Mouse (Mus musculus) heart, adult 8-10 months (tissue): ENCODE measurements at regions not wholly inside any gene's neighbourhood (a gene's known extent, or its start where the extent isn't known, plus 50 kb on each side); places are given as distances from the start of the nearest gene placed in this dataset.
"Not testable (repeated sequence)": the region's sequence is repeated elsewhere in the genome, so short reads cannot be mapped to it uniquely, and the experiment has no call there.

Experiments used
- DNase-seq: peaks from one replicate; pipeline ENCODE4 v3.0.0; 2022; ENCODE audit warnings: low spot score

DNA sequence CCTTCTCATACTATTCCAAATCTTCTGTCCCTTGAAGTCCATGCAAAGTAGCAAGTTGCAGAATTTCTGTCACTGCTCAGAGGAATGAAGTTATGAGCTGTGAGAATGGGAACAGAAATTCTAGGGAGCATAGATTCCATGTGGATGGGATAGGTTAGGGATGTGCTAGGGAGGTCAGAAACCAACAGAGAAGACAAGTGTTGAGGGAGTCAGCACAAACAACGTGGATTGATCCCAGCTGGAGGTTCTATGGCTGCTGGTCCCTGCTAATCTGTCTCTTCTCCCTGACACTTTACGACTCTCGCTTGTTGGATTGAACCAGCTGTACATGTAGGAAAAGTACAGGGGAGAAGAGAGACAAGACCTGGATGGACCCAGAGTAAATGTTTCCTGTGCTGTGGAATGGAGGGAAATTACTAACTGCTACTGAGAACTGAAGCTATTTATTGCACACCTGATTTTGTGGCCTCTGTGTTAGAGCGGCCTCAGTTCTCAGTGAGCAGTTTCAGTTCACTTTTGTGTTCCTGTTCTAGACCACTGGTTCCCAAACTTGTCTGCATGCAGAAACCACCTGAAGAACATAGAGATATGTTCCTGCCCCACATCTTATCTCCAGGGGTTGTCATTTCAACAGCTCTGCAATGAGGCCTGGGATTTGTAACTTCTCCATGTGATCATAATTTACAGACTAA, 151.0 kb downstream of the Ube2e3 start:
- DNase-seq, result no peak

DNA sequence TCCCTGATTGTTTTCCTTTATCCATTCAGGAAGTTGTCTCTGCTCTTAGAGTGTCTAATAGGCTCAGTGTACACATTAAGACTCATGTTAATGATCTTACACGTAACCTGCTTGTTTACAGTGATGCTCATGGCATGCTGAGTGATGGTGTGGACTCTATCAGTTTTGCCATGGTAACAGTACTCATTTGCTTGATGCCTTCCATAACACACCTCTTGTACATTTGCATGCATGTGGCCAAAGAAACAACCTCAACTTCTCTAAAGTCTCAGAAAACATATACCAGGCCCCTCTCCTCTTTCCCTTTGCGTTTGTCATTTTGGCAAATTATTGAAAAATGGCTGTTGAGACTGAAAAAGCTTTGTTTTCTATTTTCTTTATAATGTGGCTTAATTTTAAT, 155.0 kb downstream of the Ube2e3 start:
- DNase-seq, result no peak

DNA sequence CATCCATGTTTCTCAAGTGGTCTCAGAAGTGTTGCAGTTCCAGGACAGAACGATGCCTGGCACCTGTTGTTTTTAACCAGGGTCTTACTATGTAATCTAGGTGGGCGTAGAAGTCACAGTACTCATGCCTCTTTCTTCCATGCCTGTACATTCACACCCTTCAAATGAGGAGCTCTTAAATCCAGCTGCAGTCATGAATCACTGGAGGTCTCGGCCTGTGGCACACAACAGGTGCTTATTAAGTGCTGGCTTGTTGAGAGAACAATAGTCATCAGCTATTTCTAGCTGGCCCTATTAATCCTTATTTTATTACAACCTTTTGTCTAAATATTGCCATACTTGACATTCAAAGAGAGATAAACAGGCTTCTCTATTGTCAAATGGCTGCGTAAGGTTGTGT, 157.8 kb downstream of the Ube2e3 start:
- DNase-seq, result no peak

DNA sequence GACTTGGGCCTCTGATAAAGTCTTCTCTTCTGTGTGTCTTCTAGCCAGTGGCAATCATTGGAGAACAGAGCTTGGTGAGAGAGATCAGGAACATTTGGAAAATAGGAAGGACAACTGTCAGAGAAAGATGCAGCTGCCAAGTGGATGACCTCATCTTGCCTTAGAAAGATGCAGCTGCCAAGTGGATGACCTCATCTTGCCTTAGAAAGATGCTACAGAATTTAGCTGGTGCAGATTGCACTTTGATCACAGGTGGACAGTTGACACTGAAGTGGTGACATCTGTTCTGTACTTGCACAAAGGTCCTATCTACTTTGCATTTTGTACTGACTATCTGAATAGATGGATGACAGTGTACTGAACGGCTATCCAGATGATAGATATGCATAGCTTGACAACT, 163.1 kb downstream of the Ube2e3 start:
- DNase-seq, result no peak

DNA sequence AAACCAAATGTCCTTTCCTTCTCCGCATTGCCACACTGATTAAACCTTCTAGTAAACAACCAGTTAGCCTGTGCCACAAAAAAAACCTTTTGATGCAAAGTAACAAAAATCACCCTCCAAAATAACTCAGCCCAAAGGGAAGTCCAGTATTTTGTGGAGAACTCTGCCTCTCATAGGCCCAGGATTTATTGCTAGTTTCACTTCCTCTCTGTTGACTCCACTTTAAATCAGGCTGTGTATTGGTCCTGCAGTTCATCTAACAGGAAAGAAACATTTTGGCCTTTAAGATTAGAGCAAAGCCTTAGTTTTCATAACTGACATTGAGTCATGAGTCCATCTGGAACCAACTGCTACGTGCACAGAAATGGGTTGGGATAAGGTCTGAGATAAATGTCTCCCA, 168.4 kb downstream of the Ube2e3 start:
- peak; percentile 3 for DNase-seq

DNA sequence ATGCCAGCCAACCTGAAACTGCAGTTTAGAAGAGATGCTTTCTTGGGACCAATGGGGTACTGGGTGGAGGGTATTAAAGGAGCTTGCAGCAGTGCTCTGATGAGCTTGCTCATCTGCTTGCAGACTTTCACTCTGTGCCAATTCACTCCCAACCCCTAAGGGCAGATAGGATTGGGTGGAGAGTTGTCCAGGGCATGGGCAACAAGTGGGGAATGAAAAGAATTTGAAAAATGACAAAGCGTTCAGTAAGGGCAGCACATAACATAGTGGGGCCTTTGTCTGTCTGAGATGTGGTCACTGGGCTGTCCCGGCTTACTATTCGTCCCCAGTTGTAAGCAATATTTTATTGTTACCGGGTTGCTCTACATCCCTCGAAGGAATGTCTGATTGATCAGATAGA, 170.7 kb downstream of the Ube2e3 start:
- no peak for DNase-seq

DNA sequence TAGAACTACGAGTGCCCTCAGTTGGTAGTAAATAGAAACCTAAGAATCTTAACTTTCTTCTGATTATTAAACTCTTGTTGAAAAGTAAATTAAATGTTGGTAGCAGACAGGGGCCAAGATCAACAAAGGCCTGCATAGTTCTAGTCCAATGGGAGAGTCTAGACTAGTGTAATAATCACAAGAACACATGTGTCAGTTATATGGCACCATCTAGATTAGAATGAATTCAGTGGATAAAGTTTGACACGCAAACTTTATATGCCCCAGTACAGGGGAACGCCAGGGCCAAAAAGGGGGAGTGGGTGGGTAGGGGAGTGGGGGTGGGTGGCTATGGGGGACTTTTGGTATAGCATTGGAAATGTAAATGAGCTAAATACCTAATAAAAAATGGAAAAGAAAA, 176.9 kb downstream of the Ube2e3 start:
- DNase-seq, result not testable (repeated sequence)

DNA sequence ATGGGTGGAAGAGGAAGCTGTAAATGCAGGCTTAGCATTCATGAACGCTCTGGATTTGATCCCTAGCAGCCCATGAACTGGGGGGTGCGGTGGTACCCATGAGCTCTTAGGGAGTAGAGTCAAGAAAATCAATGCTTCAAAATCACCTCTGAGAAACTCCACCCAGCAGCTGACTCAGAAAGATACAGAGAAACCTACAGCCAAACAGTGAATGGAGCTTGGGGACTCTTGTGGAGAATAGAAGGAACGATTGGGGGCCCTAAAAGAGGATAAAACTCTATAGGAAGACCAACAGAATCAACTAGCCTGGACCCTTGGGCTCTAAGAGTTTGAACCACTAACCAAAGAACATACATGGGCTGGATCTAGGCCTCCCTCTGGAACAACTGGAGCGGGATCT, 177.6 kb downstream of the Ube2e3 start:
- no peak for DNase-seq

DNA sequence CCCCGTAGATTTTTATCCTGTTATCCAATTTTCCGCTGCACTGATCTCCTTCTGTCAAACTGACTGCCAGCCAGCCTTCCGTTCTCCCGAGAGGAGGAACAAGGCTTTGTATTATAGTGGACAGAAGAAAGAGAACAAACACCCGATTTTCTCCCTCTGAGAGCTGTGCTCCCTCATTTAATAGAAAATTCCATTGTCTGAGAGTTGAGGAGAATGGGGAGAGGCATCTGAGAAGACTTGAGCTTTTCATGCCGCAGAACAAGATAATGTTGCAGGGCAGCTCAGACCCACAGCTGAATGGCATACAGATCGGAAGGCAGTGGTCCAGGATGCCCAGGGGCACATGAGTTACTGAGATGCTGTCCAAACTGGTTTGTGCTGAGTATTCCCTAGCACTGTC, 180.1 kb downstream of the Ube2e3 start:
- DNase-seq, result no peak

DNA sequence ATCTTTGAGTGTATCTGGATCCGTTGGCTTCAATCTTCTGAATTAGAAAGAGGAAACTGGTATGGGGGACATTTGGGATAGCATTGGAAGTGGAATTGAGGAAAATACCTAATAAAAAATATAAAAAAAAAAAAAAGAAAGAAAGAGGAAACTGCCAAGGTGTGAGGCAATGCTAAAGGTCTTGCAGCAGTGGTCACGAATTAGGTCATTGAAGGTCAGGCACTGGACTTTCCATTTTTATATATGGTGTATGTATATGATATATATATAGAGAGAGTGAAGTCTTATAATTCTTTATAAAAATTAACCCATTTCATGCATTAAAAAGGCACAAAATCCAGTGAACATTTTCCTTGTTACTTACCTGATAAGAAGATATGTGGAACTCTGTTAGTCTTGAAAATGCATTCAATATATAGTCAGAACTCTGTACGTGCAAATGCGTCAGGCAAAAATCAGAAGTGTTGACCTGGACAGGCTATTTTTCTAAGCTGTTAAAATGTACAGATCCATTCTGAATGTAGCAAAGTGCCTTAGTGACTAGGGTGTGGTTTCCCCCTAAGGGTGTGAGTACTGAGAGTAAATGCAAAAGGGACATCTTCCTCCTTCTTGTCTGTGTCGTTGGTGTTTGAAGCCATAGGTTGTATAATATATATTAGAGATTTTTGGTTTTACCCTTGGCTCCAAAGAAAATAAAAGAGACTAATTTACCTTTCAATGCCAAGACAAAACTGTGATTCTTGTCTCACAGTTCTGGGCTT, 181.0 kb downstream of the Ube2e3 start:
- DNase-seq, result no peak

DNA sequence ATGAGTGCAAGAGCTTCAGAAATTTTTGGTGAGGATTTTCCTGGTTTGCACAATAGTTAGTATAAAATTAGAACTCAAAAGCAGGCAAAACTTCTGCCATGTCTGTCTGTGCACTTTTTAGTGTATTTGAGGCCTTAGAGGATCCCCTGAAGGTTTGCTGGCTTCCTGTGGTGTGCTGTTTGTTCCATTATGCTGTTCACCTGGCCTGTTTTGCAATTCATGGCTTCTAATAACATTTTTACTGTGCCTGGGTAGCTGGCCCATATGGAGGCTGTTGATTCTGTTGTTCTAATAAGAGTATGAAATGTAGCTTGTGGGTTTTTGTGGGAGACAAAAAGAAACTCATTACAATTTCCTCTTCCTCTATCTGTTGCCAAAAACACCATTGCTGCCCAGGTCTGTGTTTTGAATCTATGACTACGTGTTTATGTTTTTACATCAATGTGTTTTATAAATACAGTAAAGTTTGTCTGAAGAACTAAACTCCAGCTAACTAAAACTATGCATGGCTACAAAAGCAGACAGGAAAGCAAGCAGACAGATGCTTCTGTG, 182.6 kb downstream of the Ube2e3 start:
- DNase-seq, result no peak

DNA sequence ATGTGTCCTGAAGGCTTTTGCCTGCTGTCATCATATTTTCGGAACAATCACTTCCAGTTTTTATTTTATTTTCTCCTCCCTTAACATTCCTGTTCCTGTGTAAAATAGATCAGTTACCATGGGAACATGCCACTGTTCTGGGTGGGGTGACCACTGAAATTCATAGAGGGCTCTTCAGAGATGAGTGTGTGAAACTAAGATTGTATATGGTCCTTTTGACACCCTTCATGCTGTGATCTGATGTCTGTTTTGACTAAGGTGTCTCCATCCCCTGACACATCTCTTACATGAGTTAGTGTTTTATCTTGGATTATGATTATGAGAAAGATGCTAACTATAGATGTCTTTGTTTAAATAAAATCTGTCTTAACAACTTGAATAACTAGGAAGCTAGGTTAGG, 184.3 kb downstream of the Ube2e3 start:
- DNase-seq, result no peak

DNA sequence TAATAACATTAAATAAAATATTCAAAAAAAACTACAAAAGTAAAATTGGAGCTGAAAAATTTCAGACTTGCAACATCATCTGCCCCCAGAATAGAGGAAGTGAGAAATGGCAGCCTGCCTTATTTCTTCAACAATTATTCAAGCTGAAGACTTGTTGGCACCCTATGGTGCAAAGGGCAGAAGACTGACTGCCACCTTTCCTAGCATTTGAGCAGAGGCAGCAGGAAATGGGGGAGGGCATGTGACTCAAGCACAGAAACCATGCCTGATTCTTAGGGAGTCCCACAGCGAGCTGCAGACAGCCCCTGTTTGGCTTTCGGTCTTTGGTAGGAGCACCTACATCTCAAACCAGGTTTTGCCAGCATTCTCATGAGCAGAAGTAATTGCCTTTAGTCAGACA, 188.2 kb downstream of the Ube2e3 start:
- DNase-seq, result peak; percentile 12

DNA sequence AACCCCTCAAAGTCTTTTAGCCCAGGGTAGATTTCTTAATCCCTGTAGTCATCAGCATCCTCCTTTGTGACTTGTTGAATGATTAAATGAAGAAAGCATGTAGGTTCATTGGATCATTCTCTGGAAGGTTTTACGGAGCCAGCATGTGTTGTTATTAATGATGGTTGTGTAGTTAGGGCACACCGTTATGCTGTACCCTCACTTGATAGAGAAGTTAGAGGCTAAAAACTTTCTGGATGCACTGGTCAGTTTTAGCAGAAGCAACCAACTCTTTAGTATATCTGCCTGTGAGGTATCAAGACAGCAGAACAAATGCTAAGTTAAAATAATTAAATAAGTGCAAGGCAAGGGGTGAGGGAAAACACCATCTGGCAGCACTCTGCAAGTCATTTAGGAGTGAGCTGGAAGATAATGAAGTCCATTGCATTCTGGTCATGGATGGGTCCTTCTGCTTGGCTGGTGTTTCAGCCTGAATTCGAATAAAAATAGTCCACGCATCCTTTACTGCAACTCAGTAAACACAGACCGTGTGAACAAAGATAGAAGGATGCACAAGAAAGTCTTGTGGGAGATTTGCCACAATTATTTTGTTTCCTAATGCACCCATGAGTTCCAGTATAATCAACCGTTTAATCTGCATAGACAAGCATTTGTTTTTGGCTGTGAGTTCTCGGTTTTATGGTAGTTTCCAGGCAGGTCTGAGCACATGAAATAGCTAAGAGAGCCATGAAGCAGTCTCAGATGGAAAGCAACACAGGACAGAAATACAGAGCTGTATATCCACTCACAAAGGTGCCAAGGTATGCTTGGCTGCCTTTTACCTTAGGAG, 191.4 kb downstream of the Ube2e3 start:
- DNase-seq, result no peak

DNA sequence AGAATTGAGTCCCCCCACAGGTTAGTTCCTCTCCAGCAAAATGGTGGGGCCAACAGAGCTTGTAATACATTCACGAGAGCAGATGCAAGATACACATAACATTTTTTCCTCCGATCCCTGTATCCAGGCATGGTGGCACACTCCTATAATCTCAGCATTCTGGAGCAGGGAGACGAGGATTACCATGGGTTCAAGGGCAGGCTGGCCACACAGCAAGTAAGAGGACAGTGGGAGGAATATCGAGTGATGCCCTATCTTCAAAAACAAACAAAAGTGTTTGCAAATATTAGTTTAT, 192.0 kb downstream of the Ube2e3 start:
- no peak for DNase-seq

DNA sequence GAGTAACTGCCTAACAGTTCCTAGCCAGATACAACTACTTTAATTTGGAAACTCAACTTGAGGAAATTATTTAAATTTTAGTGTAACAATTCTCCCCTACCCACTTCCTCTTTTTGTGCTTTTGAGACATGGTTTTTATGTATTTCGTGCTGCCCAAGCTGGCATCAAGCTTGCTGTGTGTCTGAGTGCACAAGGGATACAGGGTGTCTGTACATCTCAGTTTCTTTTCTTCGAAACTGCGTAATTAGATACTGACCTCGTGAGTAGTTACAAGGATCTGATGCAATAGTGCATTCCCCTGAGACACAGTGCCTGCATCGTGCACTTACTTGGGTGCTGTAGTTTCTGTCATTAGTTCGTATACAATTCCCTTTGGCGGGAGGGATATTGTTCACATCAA, 192.4 kb downstream of the Ube2e3 start:
- no peak for DNase-seq

DNA sequence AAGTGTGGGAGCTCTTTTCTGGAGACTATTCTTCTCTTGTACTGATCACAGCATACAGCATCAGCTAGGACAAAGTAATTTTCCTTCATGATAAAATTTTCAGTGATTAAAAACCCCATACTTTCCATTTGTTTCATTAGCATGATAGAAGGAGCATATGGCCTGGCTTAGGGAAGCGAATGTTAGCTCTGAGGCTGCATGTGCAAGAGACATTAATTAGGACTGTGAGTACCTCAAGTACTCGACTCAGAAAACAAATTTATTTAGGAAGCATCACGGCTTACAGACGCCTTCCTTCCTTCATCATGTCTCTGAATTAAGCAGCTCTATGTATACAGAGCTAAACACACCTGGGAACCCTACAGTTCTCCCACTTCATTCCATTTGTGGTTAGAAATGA, 193.6 kb upstream of the Itga4 start:
- no peak for DNase-seq

DNA sequence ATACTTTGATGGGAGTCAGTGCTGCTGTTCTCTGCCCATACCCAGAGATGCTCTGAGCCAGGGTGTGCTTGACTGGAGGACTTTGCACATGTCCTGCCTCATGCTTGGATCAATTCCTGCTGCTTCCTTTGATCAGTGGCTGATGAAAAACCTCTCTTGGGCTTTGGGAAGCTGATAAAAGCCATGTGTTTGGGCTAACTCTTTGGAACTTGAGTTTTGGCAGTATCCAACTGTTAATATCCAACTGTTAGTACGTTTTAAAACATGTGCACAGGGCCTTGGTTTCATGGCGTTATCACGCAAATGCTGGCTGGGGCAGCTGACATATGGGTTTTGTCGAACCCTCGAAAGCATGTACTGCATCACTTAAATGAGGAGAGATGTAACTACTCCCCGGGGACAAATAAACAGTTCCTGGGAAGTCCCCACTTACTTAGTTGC, 193.0 kb upstream of the Itga4 start:
- DNase-seq, result peak; percentile 8

DNA sequence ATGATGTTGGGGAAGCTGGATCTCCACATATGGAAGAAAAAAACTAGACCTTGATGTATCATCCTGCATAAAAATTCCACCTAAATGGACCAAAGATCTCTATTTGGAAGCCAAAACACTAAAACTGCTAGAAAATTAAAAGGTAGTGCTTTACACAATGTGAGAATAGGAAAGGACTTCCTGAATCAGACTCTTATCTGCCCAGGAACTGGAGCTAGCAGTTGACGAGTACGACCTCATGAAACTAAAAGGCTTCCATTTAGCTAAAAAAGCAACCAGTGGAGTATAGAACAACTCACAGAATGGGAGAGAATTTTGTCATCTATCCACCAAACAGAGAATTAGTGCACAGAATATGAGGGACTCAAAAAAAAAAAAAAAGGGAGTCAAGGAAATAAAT, 191.6 kb upstream of the Itga4 start:
- no peak for DNase-seq

DNA sequence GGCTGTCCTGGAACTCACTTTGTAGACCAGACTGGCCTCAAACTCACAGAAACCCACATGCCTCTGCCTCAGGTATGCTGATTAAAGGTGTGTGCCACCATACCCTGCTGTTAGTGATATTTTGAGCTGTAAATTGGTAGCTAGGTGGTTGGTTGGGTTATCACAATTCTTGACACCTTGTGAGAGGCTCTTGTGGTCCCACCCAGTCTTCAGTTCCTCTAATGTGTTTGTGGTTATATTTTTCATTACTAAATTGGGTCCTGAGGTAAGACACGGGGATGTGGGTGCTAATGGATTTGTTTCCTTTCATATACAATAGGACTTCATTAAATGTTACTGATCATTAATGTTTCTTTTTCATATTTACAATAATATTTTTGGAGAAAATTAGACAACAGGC, 189.9 kb upstream of the Itga4 start:
- no peak for DNase-seq

DNA sequence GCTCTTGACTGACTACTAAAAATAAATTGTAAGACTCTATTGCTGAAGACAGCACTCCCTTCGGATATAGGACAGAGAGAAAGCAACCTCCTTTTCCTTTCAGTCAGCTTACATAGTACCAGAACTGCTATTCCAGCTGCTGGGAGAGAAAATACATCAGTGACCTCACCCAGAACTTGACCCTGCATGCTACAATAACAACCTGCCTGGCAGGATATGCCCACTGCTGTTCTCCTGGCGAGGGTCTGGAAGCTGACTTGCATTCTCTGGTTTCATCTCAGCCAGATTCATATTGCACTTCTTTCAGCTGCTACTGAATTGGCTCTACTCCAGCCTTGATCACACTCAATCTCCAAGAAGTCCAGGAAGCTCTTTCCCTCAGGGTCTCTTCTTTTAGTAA, 179.1 kb upstream of the Itga4 start:
- no peak for DNase-seq

DNA sequence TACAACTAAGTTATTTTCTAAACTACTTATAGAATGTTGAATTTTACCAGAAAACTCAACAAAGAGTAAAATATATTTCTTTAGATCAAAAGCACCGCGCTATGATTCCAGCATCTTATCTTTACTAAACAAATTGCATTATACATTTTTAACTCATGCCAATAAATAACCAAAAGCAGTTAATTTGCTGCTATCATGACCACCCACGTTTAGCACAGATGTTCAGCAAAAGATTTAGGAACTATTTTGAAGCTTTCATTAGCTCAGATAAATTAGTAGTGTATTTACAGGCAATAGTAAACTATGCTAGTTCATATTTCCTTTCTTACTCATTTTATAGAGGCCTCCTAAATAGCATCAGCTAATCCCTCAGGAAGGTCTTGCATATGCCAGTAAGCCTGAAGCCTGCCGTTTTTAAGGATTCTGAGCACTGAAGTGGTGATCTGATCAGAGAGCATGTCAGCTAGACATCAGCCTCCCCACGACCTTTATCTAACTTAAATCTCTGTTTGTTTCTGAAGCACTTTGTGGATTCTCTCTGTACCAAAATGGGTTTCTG, 176.3 kb upstream of the Itga4 start:
- DNase-seq, result no peak
